Mouse (Mus musculus): Measurements from ENCODE around the gene Cdkn2a. TPM values are rescaled to one million over a fixed set of nuclear protein-coding genes. Genes with fewer than 3 reads are reported as not detected.

The Cdkn2a gene
- polyA plus RNA-seq, 1 experiment: 3.0 TPM

DNA sequence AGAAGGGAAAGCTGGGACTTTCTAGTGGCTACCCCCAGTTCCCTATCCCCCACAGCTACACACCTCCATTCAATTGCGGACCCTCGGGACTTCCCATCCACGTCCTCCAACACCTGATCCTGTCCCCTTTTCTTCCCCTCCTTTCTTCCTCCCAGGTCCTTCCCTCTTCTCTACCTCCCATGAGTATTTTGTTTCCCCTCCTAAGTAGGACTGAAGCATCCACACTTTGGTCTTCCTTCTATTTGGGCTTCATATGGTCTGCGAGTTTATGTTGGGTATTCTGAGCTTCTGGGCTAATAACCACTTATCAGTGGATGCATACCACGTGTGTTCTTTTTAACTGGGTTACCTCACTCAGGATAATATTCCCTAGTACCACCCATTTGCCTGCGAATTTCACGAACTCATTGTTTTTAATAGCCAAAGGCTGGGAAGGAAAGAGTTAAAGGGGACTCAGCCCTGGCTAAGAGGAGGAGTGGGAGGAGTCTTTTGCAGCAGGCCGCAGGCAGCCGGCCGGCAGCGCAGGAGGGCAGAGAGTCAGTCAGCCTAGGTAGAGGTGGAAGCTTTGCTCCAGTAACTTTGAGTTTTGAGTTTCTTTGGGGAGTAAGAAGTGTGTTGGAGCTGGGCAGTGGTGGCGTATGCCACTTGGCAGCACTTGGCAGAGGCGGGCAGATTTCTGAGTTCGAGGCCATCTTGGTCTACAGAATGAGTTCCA, 9.0 kb upstream of the Cdkn2a start:
- Histone ChIP-seq H3K4me3 (replicated peaks; ENCODE audit: control insufficient read depth, low read depth, low read length) (no peak overlapping the region), H3K27ac (ENCODE audit: control insufficient read depth, insufficient read depth, low read depth, low read length, poor library complexity) (no peak overlapping the region), H3K4me1 (ENCODE audit: control insufficient read depth, insufficient read depth, low read length) (no peaks in the 10 kb centered on the region)
- WGBS: 7% methylated on average over 14 of the region's 14 CpGs
- TF ChIP-seq POLR2A (IDR thresholded peaks at IDR 0.05; ENCODE audit: borderline replicate concordance, control insufficient read depth, low read depth, low read length): no peak
- no peak for TF ChIP-seq CTCF (IDR thresholded peaks at IDR 0.05; ENCODE audit: control insufficient read depth, insufficient read depth, low read length)

DNA sequence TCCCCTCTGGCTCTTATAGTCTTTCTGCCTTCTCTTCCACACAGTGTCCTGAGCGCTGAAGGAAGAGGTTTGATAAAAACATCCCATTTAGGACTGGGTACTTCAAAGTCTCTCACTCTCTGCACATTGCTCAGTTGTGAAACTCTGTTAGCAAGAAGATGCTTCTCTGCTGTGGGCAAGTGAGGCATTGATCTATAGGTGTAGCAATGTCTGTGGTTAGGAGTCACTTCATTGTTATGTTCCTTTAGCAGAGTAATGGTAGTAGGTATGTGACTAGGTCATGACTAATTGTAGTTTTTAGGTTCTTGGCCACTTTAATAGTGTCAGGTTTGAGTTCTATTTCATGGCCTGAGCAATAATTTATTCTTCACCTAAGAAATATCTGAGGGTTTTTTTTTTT, 7.7 kb upstream of the Cdkn2a start:
- Histone ChIP-seq H3K4me1 (ENCODE audit: control insufficient read depth, insufficient read depth, low read length) (no peaks in the 10 kb centered on the region), H3K27ac (ENCODE audit: control insufficient read depth, insufficient read depth, low read depth, low read length, poor library complexity) (no peak overlapping the region), H3K4me3 (replicated peaks; ENCODE audit: control insufficient read depth, low read depth, low read length) (no peak overlapping the region)
- TF ChIP-seq CTCF (IDR thresholded peaks at IDR 0.05; ENCODE audit: control insufficient read depth, insufficient read depth, low read length) (no peak), POLR2A (IDR thresholded peaks at IDR 0.05; ENCODE audit: borderline replicate concordance, control insufficient read depth, low read depth, low read length) (no peak)
- 13% methylated on average over 1 of the region's 1 CpGs for WGBS

DNA sequence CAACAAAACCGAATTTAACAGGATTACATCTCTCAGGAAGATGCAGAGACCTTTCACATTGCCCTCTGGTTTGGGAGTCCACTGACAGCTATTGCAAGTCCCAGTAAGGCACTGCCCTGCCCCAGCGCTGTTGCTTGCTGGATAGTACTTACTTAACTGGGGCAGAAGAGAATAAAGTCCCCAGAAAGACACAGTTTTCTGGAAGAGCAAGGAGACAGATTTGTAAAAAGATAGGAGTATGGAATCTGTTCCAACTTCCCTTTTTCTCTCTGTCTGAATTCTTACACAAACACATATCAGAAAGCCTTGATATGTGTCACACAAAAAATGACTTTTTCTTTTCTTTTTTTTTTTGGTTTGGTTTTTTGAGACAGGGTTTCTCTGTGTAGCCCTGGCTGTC, 5.3 kb upstream of the Cdkn2a start:
- Histone ChIP-seq H3K4me3 (replicated peaks; ENCODE audit: control insufficient read depth, low read depth, low read length) (no peak overlapping the region), H3K27ac (ENCODE audit: control insufficient read depth, insufficient read depth, low read depth, low read length, poor library complexity) (no peak overlapping the region), H3K4me1 (ENCODE audit: control insufficient read depth, insufficient read depth, low read length) (no peaks in the 10 kb centered on the region)
- TF ChIP-seq CTCF (IDR thresholded peaks at IDR 0.05; ENCODE audit: control insufficient read depth, insufficient read depth, low read length) (no peak), POLR2A (IDR thresholded peaks at IDR 0.05; ENCODE audit: borderline replicate concordance, control insufficient read depth, low read depth, low read length) (no peak)
- 7% methylated on average over 2 of the region's 2 CpGs for WGBS

DNA sequence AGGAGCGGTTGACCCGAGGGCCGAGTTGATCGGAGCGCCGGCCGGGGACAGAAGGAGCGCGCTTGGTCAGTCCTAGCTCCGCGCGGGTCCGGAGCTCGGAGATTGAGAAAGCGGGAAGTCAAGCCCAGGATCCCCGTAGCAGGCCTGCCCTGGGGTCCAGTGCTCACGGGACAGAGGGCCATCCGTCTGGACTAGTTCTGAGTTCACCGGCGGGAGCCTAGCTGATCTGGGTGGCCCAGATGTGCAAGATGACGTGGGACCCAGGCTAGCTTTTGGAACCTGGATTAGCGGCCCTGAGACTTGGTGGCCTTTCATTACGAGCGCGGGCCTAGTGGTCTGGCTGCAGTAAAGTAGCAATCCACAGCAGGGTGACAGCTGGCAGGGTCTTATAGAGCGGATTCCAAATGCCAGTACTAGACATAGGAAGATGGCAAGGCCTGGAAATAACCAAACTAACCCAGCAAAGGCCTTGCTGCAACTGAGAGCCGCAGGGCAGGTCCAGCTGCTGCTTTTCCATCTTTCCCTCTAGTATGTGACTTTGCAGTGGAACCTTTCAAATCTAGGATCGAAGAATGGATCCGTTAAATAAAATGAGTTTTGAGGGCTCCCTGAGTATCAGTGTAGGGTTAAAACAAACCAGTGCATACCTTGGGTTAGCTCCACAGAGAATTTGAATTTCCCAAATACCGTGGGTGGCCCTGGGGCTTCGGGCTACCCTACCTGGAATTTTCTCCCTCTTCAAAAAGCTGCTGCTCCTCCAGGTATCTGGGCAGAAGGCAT, 1.2 kb upstream of the Cdkn2a start:
- TF ChIP-seq POLR2A (IDR thresholded peaks at IDR 0.05; ENCODE audit: borderline replicate concordance, control insufficient read depth, low read depth, low read length) (no peak), CTCF (IDR thresholded peaks at IDR 0.05; ENCODE audit: control insufficient read depth, insufficient read depth, low read length) (no peak)
- Histone ChIP-seq H3K4me3 (replicated peaks; ENCODE audit: control insufficient read depth, low read depth, low read length) (peak overlapping the region; percentile 73), H3K4me1 (ENCODE audit: control insufficient read depth, insufficient read depth, low read length) (no peaks in the 10 kb centered on the region; the same call in 1 of the 2 replicates), H3K27ac (ENCODE audit: control insufficient read depth, insufficient read depth, low read depth, low read length, poor library complexity) (no peak overlapping the region)
- WGBS: 6% methylated on average over 31 of the region's 31 CpGs

DNA sequence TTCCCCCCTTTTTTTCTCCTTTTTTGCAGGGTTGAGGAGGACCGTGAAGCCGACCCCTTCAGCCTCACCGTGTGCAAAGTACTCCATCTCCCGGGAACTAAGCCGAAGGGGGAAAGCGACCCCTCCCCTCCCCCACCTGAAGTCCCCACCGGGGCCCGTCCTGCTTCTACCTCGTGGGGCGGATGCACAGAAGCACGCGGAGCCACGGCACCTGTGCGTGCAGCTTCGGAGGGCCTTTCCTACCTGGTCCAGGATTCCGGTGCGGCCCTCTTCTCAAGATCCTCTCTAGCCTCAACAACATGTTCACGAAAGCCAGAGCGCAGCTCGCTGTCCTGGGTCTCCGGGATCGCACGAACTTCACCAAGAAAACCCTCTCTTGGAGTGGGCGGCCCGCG, 365 bp downstream of the Cdkn2a start:
- Histone ChIP-seq H3K4me1 (ENCODE audit: control insufficient read depth, insufficient read depth, low read length) (no peaks in the 10 kb centered on the region; the same call in 1 of the 2 replicates), H3K4me3 (replicated peaks; ENCODE audit: control insufficient read depth, low read depth, low read length) (peak overlapping the region; percentile 73)
- WGBS: 4% methylated on average over 26 of the region's 26 CpGs

DNA sequence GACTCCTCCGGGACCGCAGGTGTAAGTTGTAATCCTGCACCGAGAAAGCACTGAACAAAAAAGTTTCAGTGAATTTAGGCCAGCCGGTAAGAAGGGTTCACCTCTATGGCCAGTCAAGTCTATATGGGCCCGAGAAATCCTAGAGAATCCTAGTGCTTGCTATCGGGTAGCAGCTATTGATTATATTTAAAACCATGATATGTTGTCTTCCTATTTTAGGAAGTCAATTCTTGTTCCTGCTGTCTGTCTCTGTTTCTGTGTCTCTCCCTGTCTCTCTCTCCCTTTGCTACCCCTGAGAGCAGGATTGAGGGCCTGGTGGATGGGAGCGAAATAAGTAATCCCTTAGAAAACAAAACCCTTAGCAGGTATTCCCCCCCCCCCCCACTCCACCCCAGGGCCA, 937 bp downstream of the Cdkn2a start:
- Histone ChIP-seq H3K4me3 (replicated peaks; ENCODE audit: control insufficient read depth, low read depth, low read length) (no peak overlapping the region), H3K4me1 (ENCODE audit: control insufficient read depth, insufficient read depth, low read length) (no peaks in the 10 kb centered on the region; the same call in 1 of the 2 replicates), H3K27ac (ENCODE audit: control insufficient read depth, insufficient read depth, low read depth, low read length, poor library complexity) (no peak overlapping the region)
- WGBS: 43% methylated on average over 7 of the region's 7 CpGs
- TF ChIP-seq POLR2A (IDR thresholded peaks at IDR 0.05; ENCODE audit: borderline replicate concordance, control insufficient read depth, low read depth, low read length) (no peak), CTCF (IDR thresholded peaks at IDR 0.05; ENCODE audit: control insufficient read depth, insufficient read depth, low read length) (no peak)

More for the DNA sequence above, 365 bp downstream of the Cdkn2a start:
- TF ChIP-seq POLR2A (IDR thresholded peaks at IDR 0.05; ENCODE audit: borderline replicate concordance, control insufficient read depth, low read depth, low read length) (no peak), CTCF (IDR thresholded peaks at IDR 0.05; ENCODE audit: control insufficient read depth, insufficient read depth, low read length) (no peak)
- no peak overlapping the region for H3K27ac ChIP-seq (ENCODE audit: control insufficient read depth, insufficient read depth, low read depth, low read length, poor library complexity)

DNA sequence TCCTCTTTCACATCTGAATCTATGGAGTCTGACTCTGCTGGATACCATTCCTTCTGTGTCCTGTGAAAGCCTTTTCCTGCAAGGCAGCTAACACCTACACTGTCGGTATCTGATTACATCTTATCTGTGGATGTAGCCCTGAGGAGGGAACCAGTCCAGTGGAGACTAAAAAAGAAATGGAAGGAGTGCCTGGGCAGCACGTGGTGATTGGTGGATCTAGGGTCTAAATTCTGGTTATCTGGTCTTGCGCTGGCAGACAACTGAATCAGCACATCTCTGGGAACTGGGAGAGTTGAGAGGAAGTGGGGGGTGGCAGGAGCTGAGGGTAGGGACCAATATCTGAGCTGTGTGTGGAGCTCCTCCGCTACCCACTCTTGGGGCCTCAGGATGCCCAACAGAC, 5.4 kb downstream of the Cdkn2a start:
- 9% methylated on average over 4 of the region's 4 CpGs for WGBS
- H3K4me3 ChIP-seq (replicated peaks; ENCODE audit: control insufficient read depth, low read depth, low read length): no peak overlapping the region
- TF ChIP-seq POLR2A (IDR thresholded peaks at IDR 0.05; ENCODE audit: borderline replicate concordance, control insufficient read depth, low read depth, low read length) (no peak), CTCF (IDR thresholded peaks at IDR 0.05; ENCODE audit: control insufficient read depth, insufficient read depth, low read length) (no peak)
- H3K27ac ChIP-seq (ENCODE audit: control insufficient read depth, insufficient read depth, low read depth, low read length, poor library complexity): no peak overlapping the region
- H3K4me1 ChIP-seq (ENCODE audit: control insufficient read depth, insufficient read depth, low read length): no peaks in the 10 kb centered on the region; the same call in 1 of the 2 replicates

DNA sequence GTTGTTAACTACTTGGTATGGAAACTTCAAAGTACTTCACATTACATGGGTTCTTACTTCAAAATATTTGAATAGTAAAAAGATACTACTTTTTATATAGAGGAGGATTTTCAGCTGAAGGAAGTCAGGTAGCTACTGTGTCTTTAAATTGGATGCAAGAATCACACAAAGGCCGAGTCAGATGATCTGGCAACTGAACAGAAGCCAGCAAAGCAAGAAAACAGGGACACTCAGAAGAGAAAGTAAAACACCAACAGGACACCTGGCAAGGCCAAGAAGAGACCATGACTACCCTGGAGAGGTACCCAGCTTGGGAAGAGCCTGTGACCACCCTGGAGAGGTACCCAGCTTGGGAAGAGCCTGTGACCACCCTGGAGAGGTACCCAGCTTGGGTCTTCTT, 7.9 kb downstream of the Cdkn2a start:
- no peak overlapping the region for H3K27ac ChIP-seq (ENCODE audit: control insufficient read depth, insufficient read depth, low read depth, low read length, poor library complexity)
- H3K4me3 ChIP-seq (replicated peaks; ENCODE audit: control insufficient read depth, low read depth, low read length): no peak overlapping the region
- no peaks in the 10 kb centered on the region for H3K4me1 ChIP-seq (ENCODE audit: control insufficient read depth, insufficient read depth, low read length)
- WGBS: 0% methylated on average over 1 of the region's 1 CpGs
- TF ChIP-seq POLR2A (IDR thresholded peaks at IDR 0.05; ENCODE audit: borderline replicate concordance, control insufficient read depth, low read depth, low read length) (no peak), CTCF (IDR thresholded peaks at IDR 0.05; ENCODE audit: control insufficient read depth, insufficient read depth, low read length) (no peak)

Data from bone marrow, adult 2 months (tissue).